Mouse (Mus musculus) kidney, adult 18-20 months (tissue): ENCODE results near the gene Apoo.
"Not testable (repeated sequence)": the region's sequence is repeated elsewhere in the genome, so short reads cannot be mapped to it uniquely, and the experiment has no call there.

Experiments used
- DNase-seq: peaks from one replicate; pipeline ENCODE4 v3.0.0; 2021

Gene Apoo

DNA sequence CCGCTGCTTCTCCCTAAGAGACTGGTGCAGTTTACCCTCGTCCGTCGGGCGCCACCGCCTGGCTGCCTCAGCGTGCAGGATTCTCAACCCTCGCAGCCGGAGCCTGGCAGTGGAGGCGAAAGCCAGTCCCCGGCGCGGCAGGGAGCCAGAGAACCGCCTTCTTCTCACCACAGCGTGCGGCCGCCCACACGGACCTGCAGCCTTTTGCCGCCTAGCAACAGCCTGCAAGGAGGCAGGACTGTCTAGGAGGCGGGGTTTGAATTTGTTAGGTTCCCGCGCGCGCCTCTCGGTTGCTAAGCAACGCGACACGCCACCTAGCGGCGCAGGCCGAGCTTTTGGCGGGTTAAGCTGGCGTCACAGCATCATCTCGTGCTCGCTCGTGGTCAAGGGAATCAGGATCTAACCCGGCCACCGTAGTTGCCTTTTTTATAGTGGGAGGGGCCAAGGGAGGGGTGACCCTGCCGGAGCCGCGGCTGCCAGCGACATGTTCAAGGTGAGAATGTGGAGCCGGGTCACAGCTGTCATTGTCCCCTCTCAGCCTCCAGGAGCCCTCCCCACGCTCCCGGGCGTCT lies at the start of gene Apoo, which contains the start of gene Fam90a1b:
Gene Apoo (plus strand): TSS at position 448 of the 572 bp plus-strand sequence.
Gene Fam90a1b (minus strand): TSS at position 108 of the 572 bp plus-strand sequence.
- DNase-seq = peak; percentile 96

DNA sequence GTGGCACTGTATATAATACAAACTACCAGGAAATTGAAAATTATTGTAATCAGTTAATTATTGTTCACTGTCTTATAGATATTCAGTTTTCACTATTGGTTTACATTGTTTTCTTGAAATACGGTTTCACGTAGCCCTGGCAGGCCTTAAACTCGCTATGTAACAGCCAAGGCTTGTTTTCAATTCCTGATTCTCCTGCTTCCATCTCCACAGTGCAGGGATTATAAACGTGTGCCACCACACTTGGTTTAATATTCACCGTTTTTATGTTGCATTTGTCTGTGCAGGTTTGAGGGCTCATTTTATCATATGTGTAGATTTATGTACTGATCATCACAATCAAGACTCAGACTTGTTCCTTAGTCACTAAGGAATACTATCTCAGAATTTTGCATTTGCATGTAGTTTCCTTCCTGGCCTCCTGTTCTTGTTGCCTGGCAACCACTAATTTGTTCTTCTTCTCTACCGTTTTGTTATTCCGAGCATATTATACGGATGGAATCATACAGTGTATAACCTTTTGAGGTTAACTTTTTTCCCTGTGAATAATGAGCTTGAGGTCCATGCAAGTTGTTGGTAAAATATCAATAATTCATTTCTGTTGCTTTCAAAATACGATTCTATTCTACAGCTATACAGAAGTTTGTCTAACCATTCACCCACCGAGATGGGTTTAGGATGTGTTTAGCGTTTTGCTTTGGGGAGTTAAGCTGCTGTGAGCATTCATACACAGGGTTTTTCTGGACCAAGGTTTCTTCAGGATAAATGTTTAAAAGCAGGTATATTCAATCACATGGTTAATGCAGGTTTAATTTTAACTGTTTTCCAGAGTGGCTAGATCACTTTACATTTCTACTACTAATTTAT lies 45.6 kb upstream of the Apoo start:
- no peak for DNase-seq

DNA sequence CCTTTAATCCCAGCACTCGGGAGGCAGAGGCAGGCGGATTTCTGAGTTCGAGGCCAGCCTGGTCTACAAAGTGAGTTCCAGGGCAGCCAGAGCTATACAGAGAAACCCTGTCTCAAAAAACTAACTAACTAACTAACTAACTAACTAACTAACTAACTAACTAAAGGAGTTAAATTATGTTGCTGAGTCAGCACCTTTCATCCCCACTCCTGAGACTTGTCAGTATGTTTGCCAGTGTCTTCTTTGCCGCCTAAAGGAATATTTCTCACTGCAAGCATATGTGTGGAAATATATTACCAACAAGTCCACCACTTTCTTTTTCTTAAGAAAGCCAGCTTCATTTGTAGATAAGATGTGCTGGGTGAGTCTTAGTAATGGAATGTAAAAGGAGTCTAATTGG lies 23.3 kb upstream of the Apoo start:
- DNase-seq = not testable (repeated sequence)

DNA sequence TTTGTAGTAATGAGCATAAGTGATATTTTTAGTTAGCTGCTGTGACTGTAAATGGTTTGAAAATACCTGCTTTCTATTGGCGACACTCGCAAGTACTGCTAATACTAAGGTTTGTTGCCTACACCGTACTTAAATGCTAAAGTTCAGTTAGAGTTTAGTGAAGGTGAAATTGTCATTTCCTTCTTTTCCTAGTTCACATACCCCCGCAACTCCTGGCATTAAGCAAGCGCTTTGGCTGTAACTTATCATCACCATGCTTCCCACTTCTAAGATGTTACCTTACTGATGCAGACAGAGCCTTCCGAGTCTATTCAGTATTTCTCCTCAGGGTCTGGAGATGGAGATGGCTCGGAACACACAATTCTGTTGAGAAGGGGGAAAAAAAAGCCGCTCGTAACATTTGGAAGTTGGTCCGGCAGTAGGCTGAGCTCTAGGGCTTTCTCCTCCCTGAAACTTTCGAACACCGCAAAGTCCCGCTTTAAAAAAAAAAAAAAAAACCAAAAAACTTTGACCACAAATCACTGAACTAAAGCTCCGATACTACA lies 1.5 kb upstream of the Apoo start:
- DNase-seq = peak; percentile 5

DNA sequence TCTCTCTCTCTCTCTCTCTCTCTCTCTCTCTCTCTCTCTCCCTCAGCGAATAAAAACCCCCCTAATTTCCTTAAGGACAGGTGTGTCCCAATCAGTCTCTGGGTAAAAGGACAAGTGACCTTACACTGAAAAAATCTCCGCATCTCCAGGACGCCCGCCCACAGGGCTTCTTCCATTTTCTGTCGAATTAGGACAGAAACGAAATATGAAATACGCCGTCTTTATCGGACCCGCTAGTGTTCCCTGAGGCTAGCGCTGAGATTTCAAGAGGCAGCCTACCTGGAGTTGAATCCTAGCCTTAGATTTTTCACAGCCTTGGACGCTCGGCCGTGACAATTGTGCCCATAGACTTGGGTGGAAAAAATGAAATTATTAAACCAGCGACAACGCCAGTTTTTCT lies 888 bp upstream of the Apoo start:
- DNase-seq = peak; percentile 15

DNA sequence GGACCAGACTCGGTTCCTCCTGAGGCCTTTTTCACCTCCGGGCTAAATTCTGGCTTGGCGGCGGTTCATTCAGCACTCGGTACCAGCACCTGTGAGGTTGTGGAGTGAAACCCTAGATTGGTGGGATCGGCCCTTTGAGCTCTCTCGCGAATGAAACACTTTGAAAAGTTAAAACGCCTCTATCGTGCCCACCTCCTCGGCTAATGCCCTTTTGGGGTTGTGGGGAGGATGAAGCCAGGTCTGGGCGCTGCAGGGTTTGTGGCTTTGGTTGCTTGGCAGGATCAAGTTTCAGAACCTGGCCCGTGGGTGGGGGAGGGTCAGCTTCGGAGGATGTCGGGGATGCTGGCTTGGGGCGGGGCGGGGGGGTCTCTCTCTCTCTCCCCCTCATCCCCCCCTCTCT lies 331 bp downstream of the Apoo start:
- no peak for DNase-seq

GRCm38 (mm10) chrX:94378734-94379133 lies 11.8 kb downstream of the Apoo start:
- DNase-seq = no peak

DNA sequence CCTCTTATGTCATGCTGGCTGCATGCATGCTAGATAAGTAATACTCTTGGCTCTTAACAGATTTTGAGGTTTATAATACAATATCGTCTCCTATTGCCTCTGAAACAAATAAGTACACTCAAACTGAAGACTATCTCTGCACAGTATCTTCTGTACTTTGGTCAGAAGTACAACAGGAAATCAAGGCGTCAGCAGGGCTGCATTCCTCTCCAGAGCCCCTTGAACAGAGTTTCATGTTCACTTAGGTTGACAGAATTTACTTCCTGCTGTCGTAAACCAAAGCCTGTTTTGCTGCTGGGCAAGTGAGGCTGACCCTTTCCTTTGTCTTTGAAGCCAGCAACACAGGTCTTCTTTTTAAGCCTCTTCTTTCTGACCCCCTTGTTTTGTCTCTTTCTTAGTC lies 42.1 kb downstream of the Apoo start:
- no peak for DNase-seq

GRCm38 (mm10) chrX:94420210-94420609 lies 53.3 kb downstream of the Apoo start:
- DNase-seq = no peak

GRCm38 (mm10) chrX:94431548-94432375 lies 64.8 kb downstream of the Apoo start:
- DNase-seq = peak; percentile 8

DNA sequence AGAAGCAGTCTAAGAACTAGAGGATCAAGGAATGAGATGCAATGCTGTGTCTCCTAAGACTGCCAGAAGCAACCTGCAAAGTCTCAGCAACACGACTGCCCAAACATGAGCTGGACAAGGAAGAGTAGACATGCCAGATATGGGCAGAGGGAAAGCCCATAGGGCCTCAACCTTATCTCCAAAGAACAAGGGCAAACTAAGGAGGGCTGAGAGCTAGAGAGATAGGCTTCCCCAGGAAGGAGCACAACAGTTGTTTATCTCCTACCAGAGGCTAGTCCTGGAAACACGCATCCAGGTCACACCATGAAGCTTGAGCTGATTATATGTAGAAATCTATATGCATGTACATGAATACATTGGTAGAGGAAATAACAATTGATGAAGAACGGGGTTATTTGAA lies 78.5 kb downstream of the Apoo start:
- DNase-seq = not testable (repeated sequence)

- DNase-seq = not testable (repeated sequence)
These were observed 79.1 kb downstream of the Apoo start for GRCm38 (mm10) chrX:94446021-94446420.

DNA sequence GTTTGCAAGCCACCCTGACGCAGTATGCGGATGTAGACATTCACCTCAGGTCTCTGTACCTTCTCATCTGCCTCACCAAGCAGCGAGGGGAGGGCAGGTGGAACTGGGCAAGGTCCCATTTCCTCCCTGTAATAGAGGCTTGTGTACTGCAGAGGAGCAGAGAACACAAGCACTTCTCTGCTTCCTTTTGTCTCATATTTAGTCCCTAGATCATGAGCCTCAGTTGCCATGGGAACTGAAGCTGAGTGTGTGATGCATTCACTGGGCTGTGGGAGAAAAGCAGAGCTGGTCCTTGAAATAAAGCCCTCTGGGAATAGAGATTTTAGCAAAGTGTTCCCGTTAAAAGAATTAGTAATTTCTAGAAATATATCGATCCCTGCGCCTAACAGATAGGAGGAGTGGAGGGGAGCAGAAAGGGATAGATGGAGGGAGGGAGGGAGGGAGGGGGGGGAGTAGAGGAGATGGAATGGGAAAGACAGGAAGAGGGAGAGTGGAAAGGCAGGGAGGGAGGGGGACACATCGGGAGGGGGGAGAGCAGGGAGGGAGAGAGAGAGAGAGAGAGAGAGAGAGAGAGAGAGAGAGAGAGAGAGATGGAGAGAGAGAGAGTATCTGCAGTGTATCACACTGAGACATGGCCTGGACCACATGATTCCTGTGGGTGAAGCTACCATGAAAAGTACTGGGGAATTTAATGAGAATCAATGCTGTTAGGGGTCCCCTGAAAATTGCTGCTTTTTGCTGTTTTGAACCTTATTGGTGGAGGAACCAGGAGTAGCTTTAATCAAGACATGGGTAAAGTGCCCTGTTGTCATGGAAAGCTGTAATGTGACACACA lies 83.3 kb downstream of the Apoo start:
- DNase-seq = not testable (repeated sequence)

GRCm38 (mm10) chrX:94459346-94459745 lies 92.4 kb downstream of the Apoo start:
- no peak for DNase-seq

DNA sequence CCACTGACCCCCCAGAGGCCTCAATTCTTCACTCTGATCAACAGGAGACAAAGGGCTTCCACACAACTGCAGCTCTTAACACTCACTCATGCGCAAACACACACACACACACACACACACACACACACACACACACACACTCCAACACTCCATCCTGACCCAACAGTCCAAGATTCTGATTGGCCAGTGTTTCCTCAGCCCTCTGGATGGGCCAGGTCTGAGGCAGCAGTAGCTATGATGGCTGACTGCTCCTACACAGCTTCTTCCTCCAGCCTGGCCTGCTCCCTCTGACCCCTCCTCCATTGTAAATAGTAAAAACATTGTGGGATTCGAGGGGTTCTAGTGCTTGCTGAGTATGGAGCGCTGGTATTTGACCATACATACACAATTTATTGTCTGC lies 94.6 kb downstream of the Apoo start:
- DNase-seq = not testable (repeated sequence)

DNA sequence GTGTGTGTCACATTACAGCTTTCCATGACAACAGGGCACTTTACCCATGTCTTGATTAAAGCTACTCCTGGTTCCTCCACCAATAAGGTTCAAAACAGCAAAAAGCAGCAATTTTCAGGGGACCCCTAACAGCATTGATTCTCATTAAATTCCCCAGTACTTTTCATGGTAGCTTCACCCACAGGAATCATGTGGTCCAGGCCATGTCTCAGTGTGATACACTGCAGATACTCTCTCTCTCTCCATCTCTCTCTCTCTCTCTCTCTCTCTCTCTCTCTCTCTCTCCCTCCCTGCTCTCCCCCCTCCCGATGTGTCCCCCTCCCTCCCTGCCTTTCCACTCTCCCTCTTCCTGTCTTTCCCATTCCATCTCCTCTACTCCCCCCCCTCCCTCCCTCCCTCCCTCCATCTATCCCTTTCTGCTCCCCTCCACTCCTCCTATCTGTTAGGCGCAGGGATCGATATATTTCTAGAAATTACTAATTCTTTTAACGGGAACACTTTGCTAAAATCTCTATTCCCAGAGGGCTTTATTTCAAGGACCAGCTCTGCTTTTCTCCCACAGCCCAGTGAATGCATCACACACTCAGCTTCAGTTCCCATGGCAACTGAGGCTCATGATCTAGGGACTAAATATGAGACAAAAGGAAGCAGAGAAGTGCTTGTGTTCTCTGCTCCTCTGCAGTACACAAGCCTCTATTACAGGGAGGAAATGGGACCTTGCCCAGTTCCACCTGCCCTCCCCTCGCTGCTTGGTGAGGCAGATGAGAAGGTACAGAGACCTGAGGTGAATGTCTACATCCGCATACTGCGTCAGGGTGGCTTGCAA lies 95.9 kb downstream of the Apoo start:
- DNase-seq = not testable (repeated sequence)
